Comparison of ENCODE assay signal across 11 mouse cellular contexts in genomic region chr13:51886085-51886484, GRCm38 (mm10). TPM values are rescaled to one million over a fixed set of nuclear protein-coding genes. Genes with fewer than 3 reads are reported as not detected.
DNase-seq lines count a peak whose midpoint lies in the region; ATAC-seq and TF ChIP-seq lines count a peak whose summit lies in the region.
"Had no signal": no experiment of that assay in that cellular context is flagged by ENCODE, and none has a peak within 500 bp of the region (broad histone marks: within the 10 kb centered on the region; RNA-seq: fewer than 3 reads in every experiment).

No protein-coding gene starts in this region.

- peaks cover 53% of the 10 kb centered on the region for H3K4me1 ChIP-seq in heart, embryonic 12.5 days (replicated peaks)
- H3K4me1 ChIP-seq in lung, postnatal 0 days (ENCODE audit: insufficient read depth, low read depth, low read length) = peaks cover 18% of the 10 kb centered on the region; the same call in 1 of the 2 replicates
- H3K4me1 ChIP-seq in limb, embryonic 15.5 days = peaks cover 25% of the 10 kb centered on the region

- H3K36me3 ChIP-seq in heart, embryonic 12.5 days = no peaks in the 10 kb centered on the region
- H3K36me3 ChIP-seq in lung, postnatal 0 days (ENCODE audit: insufficient read depth, low read length) = no peaks in the 10 kb centered on the region
- H3K36me3 ChIP-seq in limb, embryonic 15.5 days = no peaks in the 10 kb centered on the region
- H3K36me3 ChIP-seq: forebrain, embryonic 10.5 days had no signal

- ATAC-seq in heart, embryonic 12.5 days (ENCODE audit: insufficient number of reproducible peaks, low FRiP score) = no peak
- ATAC-seq in lung, postnatal 0 days = peak; percentile 68
- no peak for ATAC-seq in limb, embryonic 15.5 days (ENCODE audit: insufficient number of reproducible peaks, low FRiP score, low TSS enrichment, low read depth)
- ATAC-seq: liver, postnatal 0 days had no signal

- H3K27me3 ChIP-seq in heart, embryonic 12.5 days (replicated peaks) = no peaks in the 10 kb centered on the region
- no peaks in the 10 kb centered on the region for H3K27me3 ChIP-seq in lung, postnatal 0 days (replicated peaks; ENCODE audit: insufficient read depth, low read length)
- H3K27me3 ChIP-seq in limb, embryonic 15.5 days = no peaks in the 10 kb centered on the region

- H3K9me3 ChIP-seq in heart, embryonic 12.5 days (replicated peaks) = no peaks in the 10 kb centered on the region
- H3K9me3 ChIP-seq in lung, postnatal 0 days (ENCODE audit: low read length) = no peaks in the 10 kb centered on the region
- H3K9me3 ChIP-seq in limb, embryonic 15.5 days = no peaks in the 10 kb centered on the region
- H3K9me3 ChIP-seq: forebrain, embryonic 10.5 days had no signal

- TF ChIP-seq EP300 in lung, postnatal 0 days (IDR thresholded peaks at IDR 0.05) = no peak

- no peak for DNase-seq in heart, adult 8-10 months (ENCODE audit: low spot score)
- DNase-seq in lung, postnatal 0 days (ENCODE audit: low spot score) = peak; percentile 68
- DNase-seq in lung, postnatal 14 days = no peak
- peak; percentile 49 for DNase-seq in thymus, postnatal 4 days
- no peak for DNase-seq in spleen, adult 12 weeks (ENCODE audit: low spot score)
- no peak for DNase-seq in right cerebral cortex, postnatal 36 days (ENCODE audit: low spot score in 2 of 2)
- DNase-seq: gastrocnemius, postnatal 36 days; liver, postnatal 0 days had no signal

- no peak overlapping the region for H3K4me2 ChIP-seq in heart, embryonic 12.5 days
- no peak overlapping the region for H3K4me2 ChIP-seq in lung, postnatal 0 days (replicated peaks; ENCODE audit: low read depth, low read length)
- no peak overlapping the region for H3K4me2 ChIP-seq in limb, embryonic 15.5 days

- WGBS in heart, embryonic 12.5 days = 46% methylated on average over 6 of the region's 6 CpGs
- 40% methylated on average over 6 of the region's 6 CpGs for WGBS in lung, postnatal 0 days
- 44% methylated on average over 6 of the region's 6 CpGs for WGBS in limb, embryonic 15.5 days

- no peak overlapping the region for H3K9ac ChIP-seq in heart, embryonic 12.5 days
- no peak overlapping the region for H3K9ac ChIP-seq in lung, postnatal 0 days (replicated peaks; ENCODE audit: low read depth)
- H3K9ac ChIP-seq in limb, embryonic 15.5 days = no peak overlapping the region
- H3K9ac ChIP-seq: liver, postnatal 0 days had no signal

- H3K4me3 ChIP-seq in heart, embryonic 12.5 days = no peak overlapping the region
- no peak overlapping the region for H3K4me3 ChIP-seq in lung, postnatal 0 days (ENCODE audit: low read depth, low read length)
- no peak overlapping the region for H3K4me3 ChIP-seq in limb, embryonic 15.5 days
- H3K4me3 ChIP-seq: forebrain, embryonic 10.5 days had no signal

- H3K27ac ChIP-seq in heart, embryonic 12.5 days (ENCODE audit: poor library complexity, severe bottlenecking) = peak overlapping the region; percentile 38; the same call in 1 of the 2 replicates
- peak overlapping the region; percentile 22; the same call in 1 of the 2 replicates for H3K27ac ChIP-seq in lung, postnatal 0 days (ENCODE audit: low read length)
- H3K27ac ChIP-seq in limb, embryonic 15.5 days = peak overlapping the region; percentile 72
- H3K27ac ChIP-seq: forebrain, embryonic 10.5 days had no signal

- TF ChIP-seq CTCF in lung, postnatal 0 days (IDR thresholded peaks at IDR 0.05) = no peak

RNA-seq across cellular contexts. Expression of gene Gadd45g, which starts 39.6 kb away (rescaled TPM):
- polyA plus RNA-seq in heart, embryonic 12.5 days (2016; fragmentation: Nextera tagmentation; extraction: Ambion mirVana) = 58.9 and 64.4 TPM in 2 replicates
- 10 to 100 TPM in 2 of 4 experiments, 1 to 10 TPM in 2; 8.6 to 18.9 (median 10.7) TPM for total RNA-seq in heart, adult 8-10 months (2022)
- 54.7 and 83.4 TPM in 2 replicates for polyA plus RNA-seq in lung, postnatal 0 days (2015; fragmentation: Nextera tagmentation; extraction: Ambion mirVana)
- polyA plus RNA-seq in limb, embryonic 15.5 days (2015; fragmentation: Nextera tagmentation; extraction: Ambion mirVana) = 61.7 and 77.7 TPM in 2 replicates

Comparison
In these comparisons a context has a peak if more than half of its experiments do, and no peak if none do; other contexts are left out.
1. DNase-seq: peak in lung, postnatal 0 days (single experiment) and thymus, postnatal 4 days (single experiment); none in heart, adult 8-10 months (single experiment), lung, postnatal 14 days (single experiment), spleen, adult 12 weeks (single experiment) and right cerebral cortex, postnatal 36 days (0 of 2).
2. H3K27ac ChIP-seq: peak in every context shown above with its lines; median percentile 72 in limb, embryonic 15.5 days; 38 in heart, embryonic 12.5 days; 22 in lung, postnatal 0 days.